Mouse (Mus musculus): ENCODE results near the gene Tiam2.

Tiam2 gene

DNA sequence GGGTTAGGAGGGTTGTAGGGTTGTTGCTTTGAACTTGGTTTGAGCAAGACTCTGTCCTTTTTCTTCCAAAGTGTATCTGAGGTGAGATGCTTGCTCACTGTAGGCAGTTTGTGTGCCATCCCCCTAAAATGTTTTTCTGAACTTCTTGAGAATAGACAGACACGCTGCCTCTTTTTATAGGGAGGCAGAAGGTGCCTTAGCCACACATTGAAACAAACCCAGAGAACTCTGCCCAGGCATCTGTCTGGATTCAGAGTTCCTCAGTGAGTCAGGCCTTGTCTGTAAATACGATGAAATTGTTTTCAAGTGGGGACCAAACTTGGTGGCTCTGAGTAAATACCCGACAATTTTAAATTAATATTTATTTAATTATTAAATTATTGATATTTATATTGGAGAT, 172.2 kb downstream of the Tiam2 start:
- no peak for DNase-seq (ENCODE audit: low spot score)

DNA sequence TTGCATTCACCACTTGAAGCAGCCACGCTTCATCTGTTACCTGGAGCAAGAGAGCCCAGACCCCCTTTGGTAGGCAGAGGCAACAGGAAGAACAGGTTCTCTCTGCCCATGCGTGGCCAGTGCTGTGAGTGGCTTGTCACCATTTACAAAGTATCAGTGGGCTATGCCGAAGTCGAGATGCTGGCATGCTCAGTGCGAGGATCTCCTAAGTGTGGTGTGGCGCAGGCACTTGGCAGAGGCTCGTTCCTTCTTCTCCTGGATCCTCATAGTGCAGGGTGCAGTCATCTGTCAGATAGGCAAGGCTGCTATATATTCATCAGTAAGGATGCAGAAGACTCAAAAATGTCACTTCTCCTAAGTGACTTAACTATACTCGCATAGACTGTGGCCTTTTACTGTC, 173.1 kb downstream of the Tiam2 start:
- no peak for DNase-seq (ENCODE audit: low spot score)

DNA sequence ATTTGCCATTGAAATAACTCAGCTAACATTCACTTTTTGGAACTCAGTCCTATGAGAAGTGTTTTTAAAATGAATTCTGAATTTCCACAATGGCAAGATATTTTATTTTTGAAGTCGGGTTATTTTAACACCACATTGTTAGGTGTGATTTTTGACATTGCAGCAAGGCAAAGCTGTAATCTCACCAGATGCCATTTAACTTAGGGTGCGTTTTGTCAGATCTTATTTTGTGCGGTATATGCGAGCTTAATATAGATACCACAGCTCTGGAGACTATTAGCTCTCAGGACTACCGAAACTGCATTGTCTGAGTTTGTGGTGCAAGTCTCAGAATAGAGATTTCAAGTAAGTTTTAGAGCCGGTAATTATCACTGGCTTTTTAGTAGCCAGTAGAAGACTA, 173.7 kb downstream of the Tiam2 start:
- DNase-seq (ENCODE audit: low spot score), result no peak

DNA sequence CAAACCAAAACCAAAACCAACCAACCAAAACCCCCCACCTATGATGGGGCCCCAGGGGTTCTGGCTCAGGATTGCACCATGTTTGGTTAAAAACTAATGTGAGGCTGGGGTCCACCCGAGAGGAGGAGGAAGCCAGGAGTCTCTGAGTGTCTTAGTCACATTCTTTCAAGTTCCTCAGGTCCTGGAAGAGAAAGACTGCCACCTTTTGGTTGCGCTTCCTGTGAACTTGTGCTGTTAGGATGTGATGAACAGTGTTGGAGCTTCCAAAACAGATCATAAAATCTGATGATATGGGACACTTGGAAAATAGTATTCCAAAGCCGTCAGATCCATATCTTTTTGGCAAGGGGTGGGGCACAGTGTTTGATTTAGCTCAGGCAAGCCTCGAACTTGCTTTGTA, 174.6 kb downstream of the Tiam2 start:
- DNase-seq (ENCODE audit: low spot score), result no peak

DNA sequence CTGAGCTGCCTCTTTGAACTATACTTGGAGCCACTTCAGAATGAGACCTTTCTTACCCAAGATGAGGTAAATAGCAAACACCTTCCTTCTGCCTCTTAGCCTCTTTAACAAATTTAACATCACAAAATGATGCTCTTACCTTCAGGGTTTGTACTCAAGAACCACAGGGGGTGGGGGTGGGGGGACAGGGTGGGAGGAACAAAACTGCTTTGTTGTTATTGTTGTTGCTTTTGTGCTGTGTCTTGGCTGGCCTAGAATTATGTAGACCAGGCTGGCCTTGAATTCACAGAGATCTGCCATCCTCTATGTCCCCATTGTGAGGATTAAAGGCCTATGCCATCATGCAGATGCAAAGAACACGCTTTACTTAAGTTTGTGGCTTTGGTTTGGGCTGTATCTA, 179.3 kb downstream of the Tiam2 start:
- DNase-seq (ENCODE audit: low spot score), result no peak

DNA sequence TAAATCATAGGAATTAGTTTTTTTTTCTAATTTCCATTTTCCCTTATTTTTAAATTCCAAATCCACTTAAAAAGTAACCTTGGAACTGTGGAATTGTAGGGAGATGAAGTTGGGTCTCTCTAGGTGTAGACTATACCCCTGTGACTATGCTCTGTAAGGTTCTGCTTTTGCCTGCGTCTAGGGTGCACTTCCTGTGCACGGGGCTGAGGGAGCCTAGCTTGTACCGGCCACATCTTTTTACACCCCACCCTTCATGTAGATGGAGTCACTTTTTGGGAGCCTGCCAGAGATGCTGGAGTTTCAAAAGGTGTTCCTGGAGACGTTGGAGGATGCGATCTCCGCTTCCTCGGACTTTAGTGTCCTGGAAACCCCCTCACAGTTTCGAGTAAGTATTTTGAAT, 180.1 kb downstream of the Tiam2 start:
- no peak for DNase-seq (ENCODE audit: low spot score)

DNA sequence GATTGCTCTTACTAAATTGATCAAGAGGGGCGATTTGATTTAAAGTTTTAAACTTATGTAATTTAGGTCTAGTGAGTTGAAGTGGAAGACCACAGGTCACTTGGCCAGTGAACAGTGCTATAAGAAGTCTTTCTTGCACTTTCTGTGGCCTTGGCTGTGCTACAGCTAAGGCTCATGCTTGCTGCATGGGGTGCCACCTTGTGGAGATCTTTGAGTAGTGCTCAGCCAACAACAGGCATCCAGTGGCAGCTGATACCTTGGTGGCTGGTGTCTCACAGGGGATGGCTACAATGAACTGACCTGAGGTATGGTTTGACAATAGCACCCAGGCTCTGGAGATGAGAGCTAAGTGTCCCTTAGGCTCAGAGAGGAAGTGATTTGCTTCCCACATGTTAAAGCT, 183.5 kb downstream of the Tiam2 start:
- DNase-seq (ENCODE audit: low spot score), result peak; percentile 80

DNA sequence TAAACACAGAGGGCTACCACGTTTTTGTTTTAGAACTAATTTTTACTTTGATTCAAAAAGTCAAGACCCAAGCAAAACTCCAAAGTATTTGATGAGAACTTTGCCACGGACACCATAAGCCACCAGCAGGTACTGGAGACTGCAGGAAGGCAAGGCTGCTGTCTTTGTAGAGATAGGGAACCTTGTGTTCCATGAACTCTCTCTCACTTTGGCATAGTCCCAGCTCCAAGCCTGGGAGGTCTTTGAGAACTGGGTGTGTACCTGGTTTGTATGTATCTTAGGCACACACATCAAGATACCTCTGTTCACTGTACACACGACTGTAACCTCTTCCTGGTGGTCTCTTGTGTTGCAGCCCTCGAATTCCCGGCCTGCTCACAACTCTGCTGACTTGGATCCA, 187.9 kb downstream of the Tiam2 start:
- no peak for DNase-seq (ENCODE audit: low spot score)

DNA sequence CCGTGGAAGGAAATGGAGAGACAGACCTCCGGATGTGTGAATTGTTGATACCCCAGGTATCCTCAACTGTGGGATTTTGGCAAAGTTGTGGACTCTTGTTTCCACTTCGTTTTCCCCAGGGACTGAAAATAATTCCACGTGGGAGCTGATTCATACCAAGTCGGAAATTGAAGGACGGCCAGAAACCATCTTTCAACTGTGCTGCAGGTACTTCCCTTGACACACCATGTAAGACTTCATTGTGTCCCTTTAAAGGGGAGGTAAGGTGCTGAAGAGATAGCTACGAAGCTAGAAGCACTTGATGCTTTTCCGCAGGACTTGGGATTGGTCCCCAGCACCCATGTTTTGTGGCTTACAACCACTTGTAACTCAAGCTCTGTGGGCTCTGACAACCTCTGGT, 189.5 kb downstream of the Tiam2 start:
- no peak for DNase-seq (ENCODE audit: low spot score)

DNA sequence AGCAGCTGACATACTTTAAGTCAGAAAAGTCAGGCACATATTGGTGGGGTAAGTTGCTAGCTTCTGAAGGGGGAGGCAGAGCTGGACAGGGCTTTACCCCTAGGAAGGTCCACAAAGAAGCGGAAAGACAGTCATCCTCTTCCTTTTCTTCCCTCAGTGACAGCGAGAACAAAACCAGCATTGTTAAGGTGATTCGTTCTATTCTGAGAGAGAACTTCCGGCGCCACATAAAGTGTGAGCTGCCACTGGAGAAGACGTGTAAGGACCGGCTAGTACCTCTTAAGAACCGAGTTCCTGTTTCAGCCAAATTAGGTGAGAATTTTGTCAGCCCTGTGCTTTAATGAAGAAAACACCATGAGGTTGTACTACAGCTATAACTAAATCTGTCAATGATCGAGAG, 190.0 kb downstream of the Tiam2 start:
- DNase-seq (ENCODE audit: low spot score), result peak; percentile 19

DNA sequence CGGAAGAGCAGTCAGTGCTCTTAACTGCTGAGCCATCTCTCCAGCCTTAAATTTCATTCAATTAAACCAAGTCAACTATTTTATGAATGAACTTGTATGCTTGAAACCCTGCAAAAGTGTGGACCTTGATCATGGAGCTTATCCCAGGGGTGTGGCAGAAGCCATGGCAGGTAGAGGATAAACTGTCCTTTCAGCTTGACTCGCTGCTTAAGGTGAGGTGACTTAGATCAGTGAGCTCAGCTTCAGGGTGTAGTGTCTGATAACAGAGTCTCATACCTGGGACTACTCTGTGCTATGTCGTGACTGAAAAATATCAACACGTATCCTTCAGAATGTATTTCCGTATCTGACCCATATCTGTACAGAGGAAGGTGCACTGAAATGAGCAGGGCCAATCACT, 194.0 kb downstream of the Tiam2 start:
- no peak for DNase-seq (ENCODE audit: low spot score)

DNA sequence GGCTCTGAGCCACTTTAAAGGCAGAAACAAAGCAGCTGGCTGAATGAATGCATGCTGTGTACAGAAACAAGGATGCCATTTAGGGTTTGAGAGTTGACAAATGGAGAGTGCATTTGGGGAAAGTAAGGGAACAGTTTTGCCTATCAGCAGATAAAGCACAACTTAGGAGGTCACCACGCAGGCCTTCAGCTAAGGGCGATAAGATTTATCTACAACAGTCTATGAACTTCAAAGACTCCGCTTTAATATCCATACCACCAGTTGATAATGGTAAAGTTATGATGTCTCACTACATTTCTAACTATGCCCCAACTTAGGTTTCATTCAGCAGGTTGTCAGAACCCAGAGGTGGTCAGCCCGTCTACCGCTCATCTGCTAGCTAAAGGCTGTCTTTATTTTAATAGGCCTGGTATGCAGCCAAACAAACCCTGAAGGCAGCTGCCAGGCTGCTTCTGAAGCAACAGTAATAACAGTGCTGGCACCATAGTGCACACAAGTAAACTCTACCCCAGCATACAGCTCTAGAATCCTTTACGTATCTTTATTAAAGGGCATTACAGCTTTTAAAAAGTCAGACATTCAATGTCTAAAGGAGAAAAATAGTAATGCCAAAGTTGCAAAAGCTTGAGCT, 201.6 kb downstream of the Tiam2 start:
- DNase-seq (ENCODE audit: low spot score), result peak; percentile 4

DNA sequence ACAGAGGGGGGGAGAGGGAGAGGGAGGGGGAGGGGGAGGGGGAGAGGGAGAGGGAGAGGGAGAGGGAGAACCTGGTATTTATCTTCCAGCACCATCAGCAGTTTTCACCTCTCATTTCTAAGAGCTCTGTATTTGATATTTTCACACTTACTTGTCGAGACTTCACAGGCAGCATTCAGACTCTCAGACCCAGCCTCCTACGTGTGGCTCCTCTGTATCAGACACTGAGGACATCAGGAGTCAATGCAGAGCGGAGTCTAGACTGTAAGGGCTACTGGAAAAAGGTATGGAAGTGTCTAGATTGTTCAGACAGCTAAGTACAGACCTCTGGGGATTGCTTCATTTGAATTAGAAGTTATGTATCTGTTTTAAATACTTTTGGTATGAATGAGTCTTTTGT, 203.2 kb downstream of the Tiam2 start:
- DNase-seq (ENCODE audit: low spot score), result no peak

DNA sequence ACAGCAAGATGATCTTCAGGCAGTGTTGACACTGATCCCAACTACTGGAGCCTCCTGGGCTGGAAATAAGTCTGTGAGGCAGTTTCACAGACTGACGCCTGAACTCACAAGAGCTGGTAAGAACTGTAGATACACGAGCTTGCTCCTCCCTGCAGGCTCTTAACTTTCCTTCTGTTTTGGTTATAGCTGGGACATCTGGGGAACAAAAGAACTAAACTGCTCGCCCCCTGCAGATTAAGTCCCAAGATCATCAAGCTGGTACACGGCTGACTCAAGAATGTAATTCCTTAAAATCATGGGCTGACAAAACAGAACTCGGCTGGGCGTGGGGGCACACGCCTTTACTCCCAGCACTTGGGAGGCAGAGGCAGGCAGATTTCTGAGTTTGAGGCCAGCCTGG, 204.2 kb downstream of the Tiam2 start:
- DNase-seq (ENCODE audit: low spot score), result no peak

DNA sequence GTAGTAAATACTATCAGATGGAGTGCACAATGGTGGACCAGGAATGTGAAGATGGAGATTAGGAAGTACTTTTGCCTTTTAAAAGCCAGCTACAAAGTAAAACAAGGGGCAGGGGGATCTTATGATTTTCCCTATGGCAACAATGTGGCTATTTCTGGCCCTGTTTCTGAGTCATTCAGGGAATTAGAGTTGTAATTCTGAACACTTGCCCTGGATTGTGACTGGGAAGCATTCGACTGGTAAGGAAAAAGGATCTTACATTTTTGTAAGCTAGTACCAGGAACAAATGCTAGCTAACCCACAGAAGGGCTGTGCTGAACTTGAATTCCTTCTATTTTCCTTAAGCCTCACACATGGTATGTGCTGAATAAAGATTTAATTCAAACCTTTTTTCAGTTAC, 205.3 kb downstream of the Tiam2 start:
- DNase-seq (ENCODE audit: low spot score), result no peak

DNA sequence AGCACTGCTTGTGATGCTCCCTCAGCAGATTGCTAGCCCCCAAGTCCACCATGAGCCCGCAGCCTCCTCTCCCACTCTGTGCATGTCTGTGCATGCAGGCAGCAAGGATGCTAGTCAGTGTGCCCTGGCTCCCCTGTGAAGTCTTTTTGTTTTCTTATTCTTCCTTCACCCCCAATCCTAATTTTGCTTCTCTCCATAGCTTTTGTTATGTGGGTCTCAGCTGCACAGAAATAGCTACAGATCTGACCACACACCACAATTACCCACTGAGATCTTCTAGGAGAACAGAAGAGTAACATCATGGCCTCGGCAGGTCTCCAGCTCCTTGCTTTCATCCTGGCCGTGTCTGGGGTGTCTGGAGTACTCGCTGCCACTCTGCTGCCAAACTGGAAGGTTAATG, 205.9 kb downstream of the Tiam2 start, which contains the start of gene Cldn20:
Cldn20 (plus strand) TSS at position 301 of the 400 bp plus-strand sequence.
- DNase-seq (ENCODE audit: low spot score), result no peak

DNA sequence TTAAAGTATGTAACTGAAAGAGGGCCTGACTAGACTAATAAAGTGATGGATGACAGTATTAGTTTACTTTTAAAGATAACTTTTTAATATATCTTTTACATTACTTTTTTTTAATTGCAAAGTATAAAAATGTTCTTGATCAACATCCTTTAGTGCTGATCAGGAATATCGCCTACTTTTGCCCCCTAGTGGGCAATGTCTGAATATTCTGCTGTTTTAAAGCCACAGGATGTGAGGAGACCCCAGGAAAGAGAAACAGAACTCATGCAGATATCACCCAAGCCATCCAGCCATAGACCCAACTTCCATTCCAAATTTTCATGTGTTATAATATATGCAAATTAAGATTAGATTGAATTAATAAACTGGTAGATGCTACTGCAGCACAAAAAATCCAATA, 207.1 kb downstream of the Tiam2 start:
- peak; percentile 72 for DNase-seq (ENCODE audit: low spot score)

DNA sequence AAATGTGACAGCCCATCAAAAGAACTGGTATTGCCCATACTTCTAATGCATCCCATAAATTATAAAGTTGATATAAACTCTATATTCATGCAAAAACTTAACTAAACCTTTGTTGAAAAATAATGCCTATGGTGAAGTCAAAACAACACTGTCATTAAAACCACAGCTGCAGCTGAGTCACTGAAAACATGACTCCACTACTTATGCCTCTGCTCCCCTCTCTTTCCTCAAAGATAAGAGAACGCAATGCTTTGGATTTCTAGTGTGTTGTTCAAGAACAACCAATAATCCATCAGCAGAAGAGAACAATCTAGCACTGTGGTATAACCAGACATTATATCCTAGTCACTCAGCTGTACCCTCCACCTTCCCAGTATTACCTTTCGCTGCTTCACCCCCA, 213.9 kb downstream of the Tiam2 start:
- DNase-seq (ENCODE audit: low spot score), result no peak

DNA sequence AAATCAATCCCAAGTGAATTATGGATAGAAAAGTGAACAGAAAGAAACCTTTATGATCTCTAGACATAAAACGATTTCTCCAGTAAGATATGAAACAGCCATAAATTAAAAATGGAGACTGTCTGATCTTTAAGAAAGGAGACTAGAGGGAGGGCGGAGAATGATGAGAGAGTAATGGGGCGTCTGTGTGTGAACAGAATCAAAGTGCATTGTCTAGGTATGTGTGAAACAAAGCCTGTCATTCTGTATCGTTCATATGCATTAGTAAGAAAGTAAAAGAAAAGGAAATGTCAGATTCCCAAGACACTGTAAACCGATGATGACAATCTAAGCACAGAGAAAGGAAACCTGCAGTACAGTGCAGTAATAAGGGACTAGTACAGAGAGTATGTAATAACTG, 214.7 kb downstream of the Tiam2 start:
- DNase-seq (ENCODE audit: low spot score), result no peak

DNA sequence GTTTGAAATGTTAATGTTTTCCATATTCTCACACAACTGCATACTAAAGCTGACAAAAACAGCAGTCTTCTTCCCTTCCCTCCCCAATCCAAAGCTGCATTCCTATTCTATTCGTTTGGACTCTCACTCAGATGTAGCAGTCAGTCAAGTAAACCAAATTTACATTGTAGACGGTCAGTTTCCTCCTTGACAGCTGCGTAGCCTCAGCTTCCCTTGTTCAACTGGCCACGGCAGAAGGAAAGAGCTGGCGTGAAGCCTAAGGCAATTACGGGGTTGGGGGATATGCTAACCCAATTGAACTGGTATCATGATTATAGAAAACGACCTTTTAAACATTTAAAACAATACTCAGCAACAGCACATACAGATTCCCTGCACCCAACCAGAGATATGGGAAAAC, 221.4 kb downstream of the Tiam2 start:
- no peak for DNase-seq (ENCODE audit: low spot score)

DNA sequence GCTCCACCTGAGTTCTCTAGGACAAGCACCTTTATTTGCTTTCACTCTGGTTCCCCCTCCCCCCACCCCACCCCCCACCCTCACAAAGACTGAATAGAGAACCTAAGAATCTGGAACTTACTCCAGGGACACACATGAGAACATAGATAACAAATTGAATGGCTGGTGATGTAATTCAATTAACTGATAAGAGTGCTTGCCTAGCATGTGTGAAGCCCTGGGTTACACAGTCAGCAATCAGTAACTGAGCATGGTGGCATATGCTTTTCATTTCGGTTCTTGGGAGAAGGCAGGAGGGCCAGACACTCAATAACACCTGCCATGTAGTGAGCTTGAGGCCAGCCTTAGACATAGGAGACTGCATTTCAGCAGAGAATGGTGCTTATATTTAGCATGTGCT, 229.9 kb downstream of the Tiam2 start:
- peak; percentile 3 for DNase-seq (ENCODE audit: low spot score)

DNA sequence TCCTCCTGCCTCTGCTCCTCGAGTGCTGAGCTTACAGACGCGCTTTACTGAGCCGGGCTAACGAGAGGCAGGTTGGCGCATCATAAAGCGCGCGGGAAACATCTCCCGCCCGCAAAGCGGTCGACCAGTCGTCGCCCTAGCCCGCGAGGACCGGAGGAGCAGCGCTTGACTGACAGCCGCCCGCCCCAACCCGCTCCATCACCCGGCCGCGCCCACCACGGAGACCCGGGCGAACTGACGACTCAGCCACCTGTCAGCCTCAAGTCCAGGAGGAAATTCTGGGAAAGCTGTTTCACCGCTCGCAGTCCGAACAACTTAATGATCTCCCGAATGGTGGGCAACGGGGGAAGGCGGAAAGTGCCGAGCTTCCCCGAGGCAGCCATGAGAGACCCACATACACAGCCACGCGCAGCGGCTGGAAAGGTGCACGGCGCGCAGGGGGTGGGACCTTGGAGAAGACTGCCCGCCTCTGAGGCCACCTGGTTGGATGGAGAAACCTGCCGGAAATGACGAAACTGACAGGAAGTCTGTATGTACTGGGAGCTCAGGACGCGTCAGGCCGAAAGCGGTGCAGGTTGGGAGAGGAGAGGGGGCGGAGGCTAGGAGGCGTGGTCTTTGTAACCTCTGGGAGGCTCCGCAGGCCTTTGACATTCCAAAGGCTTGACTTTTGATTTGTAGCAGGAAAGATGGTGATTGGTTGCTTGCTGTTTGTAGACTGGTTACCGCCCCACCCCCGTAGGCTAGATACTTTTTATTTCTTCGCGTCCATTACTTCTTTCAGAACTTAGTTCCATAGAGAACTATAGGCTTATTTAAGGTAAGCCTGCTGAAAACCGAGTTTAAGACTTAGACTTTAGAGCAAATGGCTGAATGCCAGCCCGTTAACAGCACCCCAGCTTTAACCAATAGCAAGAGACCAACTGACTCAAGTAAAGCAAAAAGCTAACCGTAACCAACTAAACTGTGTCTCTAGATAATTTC, 231.2 kb downstream of the Tiam2 start, which contains the start of gene Tfb1m:
Tfb1m (minus strand) TSS at position 451 of the 981 bp plus-strand sequence.
- DNase-seq (ENCODE audit: low spot score), result peak; percentile 100

DNA sequence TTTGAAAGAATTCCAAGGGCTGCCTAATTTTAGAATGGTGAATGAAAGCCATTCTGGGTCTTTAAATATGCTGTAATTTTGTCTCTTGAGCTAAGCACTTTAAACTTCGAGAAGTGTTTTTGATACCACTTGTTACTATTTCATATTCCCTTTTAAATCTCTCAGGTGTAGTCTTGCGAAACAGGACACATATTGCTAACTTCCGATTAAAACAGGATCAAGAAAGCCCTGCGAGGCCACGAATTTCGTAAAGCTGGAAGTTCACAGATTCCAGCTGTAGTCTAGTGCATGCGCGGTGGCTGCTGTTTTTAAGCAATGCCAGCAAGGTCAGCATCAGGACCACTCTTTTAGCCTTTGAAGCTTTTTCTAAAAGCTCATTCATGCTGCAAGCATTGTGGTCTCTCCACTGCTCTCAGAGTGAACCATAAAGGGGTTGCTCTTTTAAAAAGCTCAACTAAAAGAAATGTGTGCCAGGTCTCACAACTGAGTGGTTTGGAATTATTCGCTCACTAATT, 232.0 kb downstream of the Tiam2 start:
- DNase-seq (ENCODE audit: low spot score), result peak; percentile 35

All from embryo, embryonic 10.5 days (tissue).